Mouse (Mus musculus) forebrain, postnatal 0 days (tissue): ENCODE data around the gene Vps37c. TPM values are rescaled to one million over a fixed set of nuclear protein-coding genes. Genes with fewer than 3 reads are reported as not detected.

Experiments
- ATAC-seq: fragments of 200-750 bp; cut with Nextera tagmentation; 2 replicates; pipeline ENCODE4 v1.8.0; 2017; ENCODE audit warnings: mild to moderate bottlenecking, moderate library complexity
- DNase-seq: peaks from one replicate; pipeline ENCODE4 v3.0.0-alpha.2; 2015
- H3K27ac ChIP-seq: fragments of 300-500 bp; sonication (generic); 2 replicates; pipeline ENCODE4 v1.5.1; 2014; ENCODE audit warnings: low read depth, mild to moderate bottlenecking, antibody characterized with exemption, low read length, moderate library complexity, mixed read lengths
- H3K27me3 ChIP-seq: fragments of 300-500 bp; sonication (generic); 2 replicates; pipeline ENCODE4 v1.6.1; 2014; ENCODE audit warnings: mild to moderate bottlenecking, low read length, mixed read lengths; ENCODE audit not compliant: insufficient read depth
- H3K36me3 ChIP-seq: fragments of 300-500 bp; sonication (generic); 2 replicates; pipeline ENCODE4 v1.6.1; 2014; ENCODE audit warnings: mild to moderate bottlenecking, moderate library complexity; ENCODE audit not compliant: insufficient read depth
- H3K4me1 ChIP-seq: fragments of 300-500 bp; sonication (generic); 2 replicates; pipeline ENCODE4 v1.6.1; 2014; ENCODE audit warnings: antibody characterized with exemption; ENCODE audit not compliant: insufficient read depth
- H3K4me2 ChIP-seq: fragments of 300-500 bp; sonication (generic); 2 replicates; pipeline ENCODE4 v1.6.1; 2014; ENCODE audit warnings: low read depth, mild to moderate bottlenecking, moderate library complexity
- H3K4me3 ChIP-seq: fragments of 300-500 bp; sonication (generic); 2 replicates; pipeline ENCODE4 v1.5.1; 2014; ENCODE audit warnings: low read depth, low read length, mixed read lengths
- H3K9ac ChIP-seq: fragments of 300-500 bp; sonication (generic); 2 replicates; pipeline ENCODE4 v1.6.1; 2014; ENCODE audit warnings: mild to moderate bottlenecking
- H3K9me3 ChIP-seq: fragments of 300-500 bp; sonication (generic); 2 replicates; pipeline ENCODE4 v1.6.1; 2016; ENCODE audit warnings: low read length
- CTCF ChIP-seq: sonication (generic); IDR thresholded peaks from 2 replicates; pipeline ENCODE4 v1.5.1; 2016; ENCODE audit warnings: antibody characterized with exemption, control low read depth, low read depth
- WGBS: fragments of 180-500 bp; shearing (Covaris S2); extraction: QIAGEN DNeasy Blood & Tissue Kit; methylation state at CpG from one replicate; pipeline ENCODE4 v1.1.7; 2014; 5-methylcytosine and 5-hydroxymethylcytosine counted together
- polyA plus RNA-seq: library from polyadenylated mRNA; unstranded; fragments of >200 nt; fragmentation: Nextera tagmentation; extraction: Ambion mirVana; gene quantifications from 2 replicates; pipeline ENCODE4 v1.2.1, GENCODE M21; 2015
- total RNA-seq: library from RNA; depleted of rRNA; stranded (reverse); fragments of >200 nt; gene quantifications from 2 replicates; pipeline ENCODE4 v1.2.3, GENCODE M21; 2014; rRNA removed

Gene Vps37c
- total and polyA plus RNA-seq, 2 experiments from 2014 or later = 29.0 to 34.5 TPM

- no peak overlapping the region for H3K4me3 ChIP-seq
These were observed 69.0 kb downstream of the Vps37c start for GRCm38 (mm10) chr19:10757526-10757925.

GRCm38 (mm10) chr19:10758708-10759107 is 70.2 kb downstream of the Vps37c start:
- Histone ChIP-seq H3K4me2 (no peak overlapping the region), H3K27me3 (no peaks in the 10 kb centered on the region), H3K4me1 (no peaks in the 10 kb centered on the region), H3K27ac (no peak overlapping the region), H3K9ac (no peak overlapping the region), H3K4me3 (no peak overlapping the region), H3K36me3 (no peaks in the 10 kb centered on the region), H3K9me3 (no peaks in the 10 kb centered on the region)
- no peak for ATAC-seq
- WGBS = 69% methylated on average over 6 of the region's 6 CpGs
- no peak for TF ChIP-seq CTCF
- DNase-seq = no peak

More at GRCm38 (mm10) chr19:10757526-10757925, 69.0 kb downstream of the Vps37c start:
- no peak overlapping the region for H3K9ac ChIP-seq
- DNase-seq = no peak
- no peak overlapping the region for H3K4me2 ChIP-seq
- H3K36me3 ChIP-seq = no peaks in the 10 kb centered on the region
- H3K4me1 ChIP-seq = no peaks in the 10 kb centered on the region
- ATAC-seq = no peak
- no peak for TF ChIP-seq CTCF
- no peak overlapping the region for H3K27ac ChIP-seq
- no peaks in the 10 kb centered on the region for H3K27me3 ChIP-seq
- 86% methylated on average over 2 of the region's 2 CpGs for WGBS
- H3K9me3 ChIP-seq = no peaks in the 10 kb centered on the region

- Histone ChIP-seq H3K9ac (no peak overlapping the region), H3K4me2 (no peak overlapping the region), H3K4me3 (no peak overlapping the region), H3K9me3 (no peaks in the 10 kb centered on the region), H3K4me1 (no peaks in the 10 kb centered on the region), H3K27ac (no peak overlapping the region), H3K27me3 (no peaks in the 10 kb centered on the region), H3K36me3 (no peaks in the 10 kb centered on the region)
- DNase-seq (no peak), ATAC-seq (no peak)
- no peak for TF ChIP-seq CTCF
These were observed 71.0 kb downstream of the Vps37c start for GRCm38 (mm10) chr19:10759525-10759924.

GRCm38 (mm10) chr19:10759983-10760831 is 71.7 kb downstream of the Vps37c start:
- no peak overlapping the region for H3K4me2 ChIP-seq
- H3K4me3 ChIP-seq = no peak overlapping the region
- H3K4me1 ChIP-seq = no peaks in the 10 kb centered on the region
- DNase-seq (no peak), ATAC-seq (no peak)
- no peaks in the 10 kb centered on the region for H3K9me3 ChIP-seq
- H3K27ac ChIP-seq = no peak overlapping the region
- H3K9ac ChIP-seq = no peak overlapping the region
- H3K27me3 ChIP-seq = no peaks in the 10 kb centered on the region
- WGBS = 82% methylated on average over 9 of the region's 9 CpGs
- no peak for TF ChIP-seq CTCF
- H3K36me3 ChIP-seq = no peaks in the 10 kb centered on the region

GRCm38 (mm10) chr19:10761794-10762415 is 73.4 kb downstream of the Vps37c start:
- no peak for ATAC-seq
- no peaks in the 10 kb centered on the region for H3K9me3 ChIP-seq
- H3K36me3 ChIP-seq = no peaks in the 10 kb centered on the region
- H3K27me3 ChIP-seq = no peaks in the 10 kb centered on the region
- no peaks in the 10 kb centered on the region for H3K4me1 ChIP-seq
- no peak for TF ChIP-seq CTCF
- H3K4me3 ChIP-seq = no peak overlapping the region
- H3K27ac ChIP-seq = no peak overlapping the region
- no peak for DNase-seq
- WGBS = 88% methylated on average over 8 of the region's 8 CpGs
- H3K9ac ChIP-seq = no peak overlapping the region
- H3K4me2 ChIP-seq = no peak overlapping the region

- DNase-seq = no peak
- Histone ChIP-seq H3K4me2 (no peak overlapping the region), H3K27me3 (no peaks in the 10 kb centered on the region), H3K27ac (no peak overlapping the region), H3K9me3 (no peaks in the 10 kb centered on the region), H3K4me3 (no peak overlapping the region), H3K36me3 (no peaks in the 10 kb centered on the region), H3K4me1 (no peaks in the 10 kb centered on the region), H3K9ac (no peak overlapping the region)
- no peak for ATAC-seq
- no peak for TF ChIP-seq CTCF
- WGBS = 79% methylated on average over 6 of the region's 6 CpGs
These were observed 73.9 kb downstream of the Vps37c start for GRCm38 (mm10) chr19:10762468-10762867.

- H3K9me3 ChIP-seq = no peaks in the 10 kb centered on the region
- no peaks in the 10 kb centered on the region for H3K36me3 ChIP-seq
- ATAC-seq (no peak), DNase-seq (no peak)
- no peak overlapping the region for H3K9ac ChIP-seq
- H3K27ac ChIP-seq = no peak overlapping the region
- no peak overlapping the region for H3K4me2 ChIP-seq
- no peaks in the 10 kb centered on the region for H3K27me3 ChIP-seq
- 80% methylated on average over 21 of the region's 21 CpGs for WGBS
- TF ChIP-seq CTCF = no peak
- no peaks in the 10 kb centered on the region for H3K4me1 ChIP-seq
- no peak overlapping the region for H3K4me3 ChIP-seq
These were observed 75.0 kb downstream of the Vps37c start for GRCm38 (mm10) chr19:10763381-10764031.

Other genes with a start within 250 kb of the Vps37c start
- gene Lrrc10b, start 231.3 kb upstream of the Vps37c start, total RNA-seq = 6.5 and 7.7 TPM in 2 replicates
- gene Lrrc10b, start 231.3 kb upstream of the Vps37c start, polyA plus RNA-seq = 1.1 and 2.5 TPM in 2 replicates
- 3.5 and 5.1 TPM in 2 replicates for gene Ppp1r32, start 205.8 kb upstream of the Vps37c start, total RNA-seq
- 4.4 and 6.0 TPM in 2 replicates for gene Ppp1r32, start 205.8 kb upstream of the Vps37c start, polyA plus RNA-seq
- 62.6 and 74.9 TPM in 2 replicates for gene Cpsf7, start 163.5 kb upstream of the Vps37c start, total RNA-seq
- gene Cpsf7, start 163.5 kb upstream of the Vps37c start, polyA plus RNA-seq = 37.6 and 41.9 TPM in 2 replicates
- 51.1 and 62.9 TPM in 2 replicates for gene Sdhaf2, start 162.6 kb upstream of the Vps37c start, total RNA-seq
- 53.6 and 59.5 TPM in 2 replicates for gene Sdhaf2, start 162.6 kb upstream of the Vps37c start, polyA plus RNA-seq
- 23.5 and 26.9 TPM in 2 replicates for gene Tmem216, start 132.5 kb upstream of the Vps37c start, total RNA-seq
- gene Tmem216, start 132.5 kb upstream of the Vps37c start, polyA plus RNA-seq = 36.6 and 46.4 TPM in 2 replicates
- 21.4 and 24.9 TPM in 2 replicates for gene Cyb561a3, start 111.6 kb upstream of the Vps37c start, total RNA-seq
- 18.9 and 22.0 TPM in 2 replicates for gene Cyb561a3, start 111.6 kb upstream of the Vps37c start, polyA plus RNA-seq
- gene Tmem138, start 111.4 kb upstream of the Vps37c start, total RNA-seq = 16.6 and 21.2 TPM in 2 replicates
- 28.3 and 31.7 TPM in 2 replicates for gene Tmem138, start 111.4 kb upstream of the Vps37c start, polyA plus RNA-seq
- gene Ddb1, start 83.4 kb upstream of the Vps37c start, total RNA-seq = 245 and 273 TPM in 2 replicates
- gene Ddb1, start 83.4 kb upstream of the Vps37c start, polyA plus RNA-seq = 130 and 145 TPM in 2 replicates
- 8.8 and 12.8 TPM in 2 replicates for gene Tkfc, start 83.1 kb upstream of the Vps37c start, total RNA-seq
- gene Tkfc, start 83.1 kb upstream of the Vps37c start, polyA plus RNA-seq = 19.3 and 22.7 TPM in 2 replicates
- gene Vwce, start 54.5 kb upstream of the Vps37c start, total RNA-seq = 1.5 and 1.7 TPM in 2 replicates
- gene Vwce, start 54.5 kb upstream of the Vps37c start, polyA plus RNA-seq = 0.44 and 0.88 TPM in 2 replicates
- not detected in 2 replicates for gene Pga5, start 10.7 kb upstream of the Vps37c start, total RNA-seq
- not detected in 2 replicates for gene Pga5, start 10.7 kb upstream of the Vps37c start, polyA plus RNA-seq
- gene Cd5, start 50.3 kb downstream of the Vps37c start, total RNA-seq = 0.10 TPM in 1 of 2 replicates, not detected in the other
- gene Cd5, start 50.3 kb downstream of the Vps37c start, polyA plus RNA-seq = 0.24 and 0.52 TPM in 2 replicates
- gene Cd6, start 141.3 kb downstream of the Vps37c start, total RNA-seq = not detected in 2 replicates
- gene Cd6, start 141.3 kb downstream of the Vps37c start, polyA plus RNA-seq = 0.05 TPM in 1 of 2 replicates, not detected in the other
- gene Slc15a3, start 151.0 kb downstream of the Vps37c start, total RNA-seq = 0.62 and 0.90 TPM in 2 replicates
- 0.26 and 0.42 TPM in 2 replicates for gene Slc15a3, start 151.0 kb downstream of the Vps37c start, polyA plus RNA-seq
- gene Tmem132a, start 181.2 kb downstream of the Vps37c start, total RNA-seq = 323 and 362 TPM in 2 replicates
- gene Tmem132a, start 181.2 kb downstream of the Vps37c start, polyA plus RNA-seq = 180 and 184 TPM in 2 replicates
- gene Tmem109, start 193.3 kb downstream of the Vps37c start, total RNA-seq = 22.2 and 25.5 TPM in 2 replicates
- gene Tmem109, start 193.3 kb downstream of the Vps37c start, polyA plus RNA-seq = 33.7 and 38.8 TPM in 2 replicates
- gene Prpf19, start 206.5 kb downstream of the Vps37c start, total RNA-seq = 243 and 271 TPM in 2 replicates
- gene Prpf19, start 206.5 kb downstream of the Vps37c start, polyA plus RNA-seq = 35.6 and 36.9 TPM in 2 replicates
- gene Zp1, start 231.9 kb downstream of the Vps37c start, total RNA-seq = 0.10 and 0.23 TPM in 2 replicates
- gene Zp1, start 231.9 kb downstream of the Vps37c start, polyA plus RNA-seq = 0.59 and 0.68 TPM in 2 replicates
- gene Ptgdr2, start 248.4 kb downstream of the Vps37c start, total RNA-seq = 0.57 and 0.77 TPM in 2 replicates
- gene Ptgdr2, start 248.4 kb downstream of the Vps37c start, polyA plus RNA-seq = 0.05 and 0.10 TPM in 2 replicates